Comparison of ENCODE assay signal across 24 mouse cellular contexts in the genomic region with DNA sequence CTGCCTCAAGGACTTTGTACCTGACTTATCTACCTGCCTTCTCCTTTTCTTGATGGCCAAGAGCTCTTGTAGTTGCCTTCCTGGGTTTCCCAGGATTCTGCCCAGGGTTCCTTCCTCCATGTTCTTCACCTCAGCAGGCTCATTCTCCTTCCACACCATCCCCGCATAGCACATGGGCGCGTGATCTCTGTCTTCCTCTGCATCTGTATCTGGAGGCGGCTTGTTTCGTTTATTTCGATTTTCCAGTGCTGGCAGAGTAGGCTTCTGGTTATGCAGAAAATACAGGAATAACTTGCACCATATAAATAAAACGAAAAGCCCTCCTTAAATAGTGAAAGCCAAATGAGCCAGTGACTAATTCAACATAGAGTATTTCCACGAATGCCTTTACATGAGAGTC. TPM values are rescaled to one million over a fixed set of nuclear protein-coding genes. Genes with fewer than 3 reads are reported as not detected.
DNase-seq lines count a peak whose midpoint lies in the region; ATAC-seq lines count a peak whose summit lies in the region.
"Had no signal": no experiment of that assay in that cellular context is flagged by ENCODE, and none has a peak within 500 bp of the region (broad histone marks: within the 10 kb centered on the region; RNA-seq: fewer than 3 reads in every experiment).

No protein-coding gene starts in this region.

- DNase-seq in frontal cortex, postnatal 10 days (ENCODE audit: low spot score in 2 of 2) = no peak
- DNase-seq in left cerebral cortex, postnatal 14 days (ENCODE audit: low spot score in 2 of 2) = peak; percentile 19 to 28
- no peak for DNase-seq in left cerebral cortex, postnatal 4 days
- DNase-seq in right cerebral cortex, postnatal 25 days = peak; percentile 20
- DNase-seq in right cerebral cortex, postnatal 14 days = no peak
- DNase-seq in ovary, postnatal 36 days (ENCODE audit: low spot score) = no peak
- DNase-seq: adrenal gland, adult 8-10 months; adrenal gland, postnatal 36 days; B cell, adult 2 months; cerebellum, adult 11 months; cerebellum, adult 8-10 months; cerebellum, postnatal 14 days; embryo, embryonic 11 days; gastrocnemius, postnatal 25 days; heart, postnatal 10 days; heart, postnatal 4 days had no signal

- ATAC-seq in frontal cortex, adult (ENCODE audit: low TSS enrichment) = peak; percentile 79
- ATAC-seq: CD4-positive, CD25-positive, alpha-beta regulatory T cell, adult 4 months; forebrain, embryonic 16.5 days; hindbrain, embryonic 16.5 days had no signal

- intact Hi-C loops in left cerebral cortex, postnatal 14 days (cut with DNase I) = no loop called here
- intact Hi-C loops in left cerebral cortex, postnatal 4 days (cut with DNase I) = loop anchor here (10.0 kb wide), 1 partner anchor 191 kb away; no protein-coding TSS in a partner anchor

RNA-seq across cellular contexts. Expression of a gene that starts 4.8 kb away (rescaled TPM):
- 10 to 100 TPM in 1 of 2 experiments, 1 to 10 TPM in 1; 7.9 to 10.6 TPM for total RNA-seq in left cerebral cortex, postnatal 14 days (2021)
- 10 to 100 TPM; 11.1 to 11.2 TPM for total RNA-seq in left cerebral cortex, postnatal 4 days (2021)
- total RNA-seq: common myeloid progenitor, adult 5-6 weeks; G1E; granulocyte monocyte progenitor cell, adult 5-6 weeks had no signal

RNA-seq across cellular contexts. Expression of a gene that starts 15.9 kb away (rescaled TPM):
- total RNA-seq in left cerebral cortex, postnatal 14 days (2021) = not detected
- not detected for total RNA-seq in left cerebral cortex, postnatal 4 days (2021)
- total RNA-seq: adrenal gland, adult 8-10 months; adrenal gland, postnatal 36 days; common myeloid progenitor, adult 5-6 weeks; G1E; gastrocnemius, adult 18-20 months; gastrocnemius, postnatal 25 days; granulocyte monocyte progenitor cell, adult 5-6 weeks; heart, postnatal 10 days; heart, postnatal 4 days had no signal

RNA-seq across cellular contexts. Expression of a gene that starts 49.8 kb away (rescaled TPM):
- total RNA-seq in left cerebral cortex, postnatal 14 days (2021) = not detected
- total RNA-seq in left cerebral cortex, postnatal 4 days (2021) = not detected
- total RNA-seq: common myeloid progenitor, adult 5-6 weeks; gastrocnemius, adult 18-20 months; gastrocnemius, postnatal 25 days; granulocyte monocyte progenitor cell, adult 5-6 weeks; heart, postnatal 10 days; heart, postnatal 4 days had no signal

Comparison
In these comparisons a context has a peak if more than half of its experiments do, and no peak if none do; other contexts are left out.
1. DNase-seq: peak in left cerebral cortex, postnatal 14 days (2 of 2) and right cerebral cortex, postnatal 25 days (single experiment); none in frontal cortex, postnatal 10 days (0 of 2), left cerebral cortex, postnatal 4 days (single experiment), right cerebral cortex, postnatal 14 days (single experiment) and ovary, postnatal 36 days (single experiment).